Mouse (Mus musculus): ENCODE data around the gene Itgb1. TPM values are rescaled to one million over a fixed set of nuclear protein-coding genes. Genes with fewer than 3 reads are reported as not detected.

The Itgb1 gene
- total RNA-seq, 2 experiments from 2014 or later, result 645 to 673 TPM

DNA sequence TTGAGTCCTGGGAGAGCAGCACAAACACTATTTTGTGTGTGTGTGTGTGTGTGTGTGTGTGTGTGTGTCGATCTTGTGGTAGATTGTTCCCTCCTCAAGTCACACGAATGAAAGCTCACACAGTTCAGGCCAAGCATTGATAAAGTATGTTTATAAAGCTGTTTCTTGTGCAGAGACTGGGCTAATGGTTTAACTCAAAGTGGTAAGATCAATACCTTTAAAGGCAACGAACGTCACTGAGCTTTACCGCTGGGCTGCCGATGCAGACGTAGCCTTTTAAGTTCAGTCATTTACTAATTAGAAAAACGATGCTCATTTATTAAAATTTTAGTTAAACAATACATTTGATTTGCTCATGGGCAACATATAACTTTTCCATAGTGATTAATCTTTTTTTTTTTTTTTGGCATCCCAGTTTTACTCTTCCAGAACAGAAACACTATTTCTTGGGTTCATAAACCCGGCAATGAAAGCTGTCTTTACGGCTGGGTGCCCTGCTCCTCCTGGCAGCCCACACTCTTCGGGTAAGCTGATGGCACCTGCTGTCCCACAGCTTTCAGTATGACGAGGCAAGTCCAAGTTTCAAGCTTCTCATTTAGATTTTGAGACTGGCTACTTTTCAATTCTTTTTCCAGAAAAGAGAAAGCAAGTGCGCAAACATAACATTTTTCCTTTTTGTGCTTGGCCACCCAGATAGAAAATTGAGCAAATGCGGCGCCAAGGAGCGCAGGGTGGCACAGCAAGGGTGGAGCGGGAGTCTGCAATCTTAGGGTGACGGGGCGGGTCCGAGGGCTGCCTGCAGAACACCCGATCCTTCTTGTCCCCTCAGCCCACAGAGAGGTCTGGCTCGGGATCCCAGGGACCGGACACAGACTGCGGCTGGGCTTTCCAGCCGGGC, 596 bp upstream of the Itgb1 start:
- no peak for DNase-seq

DNA sequence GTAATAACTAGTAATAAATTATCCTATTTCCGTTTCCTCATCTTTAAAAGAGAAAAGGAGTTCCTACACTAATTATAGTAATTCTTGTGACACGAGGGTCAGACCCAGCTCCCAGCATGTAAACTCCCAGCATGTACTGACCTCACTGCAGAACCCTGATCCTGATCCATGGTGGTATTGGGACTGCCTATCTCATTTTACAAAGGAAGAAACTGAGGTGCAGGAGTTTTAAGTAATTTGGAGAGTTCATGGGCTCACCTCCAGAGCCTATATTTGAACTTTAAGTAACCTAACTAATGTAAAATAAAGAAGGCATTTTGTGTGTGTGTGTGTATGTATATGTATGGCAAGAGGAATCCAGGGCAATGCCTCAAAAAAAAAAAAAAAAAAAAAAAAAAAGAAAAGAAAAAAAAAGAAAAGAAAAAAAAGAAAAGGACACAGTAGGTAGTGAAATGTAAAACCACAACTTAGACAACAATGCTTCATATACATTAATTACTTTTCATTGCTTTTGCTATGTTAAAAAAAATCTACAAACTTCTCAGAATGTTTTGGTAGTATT, 1.1 kb downstream of the Itgb1 start:
- DNase-seq, result no peak

DNA sequence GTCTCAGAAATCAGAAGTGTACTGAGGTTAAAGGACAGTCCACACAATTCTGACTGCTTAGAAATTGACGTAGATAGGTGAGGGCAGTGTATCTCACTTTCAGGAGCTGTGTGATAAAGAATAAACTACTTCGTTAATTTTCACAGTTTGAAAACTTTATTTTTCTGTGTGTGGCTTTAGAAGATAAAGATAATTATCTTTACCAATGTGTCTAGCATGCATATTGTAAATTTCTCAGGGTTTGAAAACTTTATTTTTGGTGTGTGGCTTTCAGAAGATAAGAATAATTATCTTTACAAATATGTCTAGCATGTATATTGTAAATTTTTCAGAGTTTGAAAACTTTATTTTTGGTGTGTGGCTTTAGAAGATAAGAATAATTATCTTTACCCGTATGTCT, 3.2 kb downstream of the Itgb1 start:
- no peak for DNase-seq

DNA sequence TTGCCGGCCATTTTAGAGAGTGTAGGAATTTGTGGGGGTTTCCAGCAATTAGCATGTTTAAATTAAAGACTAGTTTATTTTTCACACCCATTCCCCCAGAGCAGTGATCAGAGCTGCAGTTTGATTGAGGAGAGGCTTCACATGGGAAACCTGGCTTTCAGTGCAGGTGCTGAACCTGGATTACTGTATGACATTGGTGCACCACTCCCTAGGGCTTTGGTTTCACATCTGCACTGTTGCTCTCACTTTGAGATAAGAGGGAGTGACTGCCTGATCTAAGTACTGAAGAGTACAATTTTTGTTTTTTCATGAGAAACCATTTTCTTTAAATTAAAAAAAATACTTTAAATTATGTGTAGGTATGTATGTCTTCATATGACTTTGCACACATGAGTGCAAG, 4.6 kb downstream of the Itgb1 start:
- no peak for DNase-seq

DNA sequence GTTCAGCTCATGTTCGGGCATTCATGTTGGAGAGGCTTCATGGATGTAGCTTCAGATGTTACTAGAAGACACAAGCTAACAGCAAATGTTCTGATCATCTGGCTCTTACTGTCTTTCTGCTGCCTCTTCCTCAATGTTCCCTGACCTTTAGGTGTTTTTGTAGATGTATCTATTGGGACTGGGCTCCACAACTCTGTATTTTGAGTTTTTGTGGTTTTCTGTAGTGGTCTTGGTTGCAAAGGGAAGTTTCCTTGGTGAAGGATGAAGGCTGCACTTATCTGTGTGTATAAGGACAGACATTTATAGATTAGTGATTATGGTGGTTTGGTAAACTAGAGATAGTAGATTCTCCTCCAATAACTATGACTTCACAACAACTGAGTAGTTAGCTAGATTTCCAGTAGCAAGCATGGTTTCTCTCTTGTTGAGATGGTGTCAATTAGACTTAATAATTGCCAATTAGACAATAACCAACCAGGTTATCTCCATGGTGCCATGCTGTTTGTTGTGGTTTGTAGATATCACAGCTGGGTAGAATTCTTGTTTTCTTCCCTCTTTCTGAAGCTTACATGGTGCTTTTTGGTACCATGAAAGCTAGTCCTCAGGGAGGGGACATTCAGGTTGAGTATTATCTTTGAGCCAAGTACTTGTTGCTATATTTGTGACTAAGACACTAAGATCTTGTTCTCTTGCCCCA, 11.4 kb downstream of the Itgb1 start:
- DNase-seq, result no peak

DNA sequence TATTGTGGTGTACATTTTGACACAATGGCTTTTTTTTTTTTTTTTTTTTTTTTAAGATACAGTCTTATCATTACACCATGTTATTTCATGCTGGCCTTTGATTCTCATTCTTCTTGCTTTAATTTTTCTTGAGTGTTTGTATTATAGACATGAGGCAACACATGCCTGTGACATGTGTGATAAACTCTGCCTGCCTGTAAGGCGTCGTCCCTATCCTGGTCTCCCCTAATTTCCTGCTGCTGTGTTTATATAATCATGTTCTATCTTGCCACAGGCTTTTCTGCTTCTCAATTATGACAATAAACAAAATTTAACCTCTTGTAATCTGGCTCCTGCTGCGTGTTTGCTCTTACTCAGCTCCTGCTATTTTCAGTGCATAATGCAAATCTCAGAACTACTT, 12.5 kb downstream of the Itgb1 start:
- DNase-seq, result no peak

DNA sequence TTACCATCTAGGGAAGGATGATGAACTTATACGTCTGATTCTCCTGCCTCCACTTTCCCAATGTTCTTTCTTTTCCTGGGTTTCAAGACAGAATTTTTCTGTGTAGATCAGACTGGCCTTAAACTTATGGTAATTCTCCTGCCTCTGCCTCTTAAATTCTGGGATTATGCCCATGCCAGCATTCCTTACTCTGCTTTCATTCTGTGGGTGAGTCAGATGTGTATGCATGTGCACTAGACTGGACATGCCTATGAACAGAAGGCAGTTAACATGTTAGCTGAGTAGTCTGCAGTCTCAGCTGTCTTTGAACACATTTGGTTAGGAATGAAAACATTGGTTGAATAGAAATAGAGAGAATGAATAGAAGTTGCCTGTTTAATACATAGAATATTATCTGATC, 18.9 kb downstream of the Itgb1 start:
- DNase-seq, result no peak

DNA sequence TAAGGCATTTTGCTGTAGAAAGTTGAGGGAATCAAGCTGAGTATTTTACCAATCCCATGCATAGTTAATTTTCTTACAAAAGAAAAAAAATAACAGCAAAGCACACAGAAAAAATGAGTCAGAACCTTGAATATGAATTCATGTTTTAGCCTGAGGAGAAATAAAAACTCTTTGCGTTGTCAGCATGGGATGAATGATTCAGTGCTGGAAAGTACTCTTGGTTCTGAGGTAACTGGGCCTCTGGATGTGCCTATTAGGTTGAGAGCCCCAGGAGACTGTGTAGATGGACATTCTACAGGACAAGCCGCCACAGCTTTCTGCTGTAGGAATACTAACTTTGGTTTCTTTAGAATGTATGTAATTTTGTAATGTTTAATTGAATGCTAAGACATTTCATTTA, 19.4 kb downstream of the Itgb1 start:
- no peak for DNase-seq

DNA sequence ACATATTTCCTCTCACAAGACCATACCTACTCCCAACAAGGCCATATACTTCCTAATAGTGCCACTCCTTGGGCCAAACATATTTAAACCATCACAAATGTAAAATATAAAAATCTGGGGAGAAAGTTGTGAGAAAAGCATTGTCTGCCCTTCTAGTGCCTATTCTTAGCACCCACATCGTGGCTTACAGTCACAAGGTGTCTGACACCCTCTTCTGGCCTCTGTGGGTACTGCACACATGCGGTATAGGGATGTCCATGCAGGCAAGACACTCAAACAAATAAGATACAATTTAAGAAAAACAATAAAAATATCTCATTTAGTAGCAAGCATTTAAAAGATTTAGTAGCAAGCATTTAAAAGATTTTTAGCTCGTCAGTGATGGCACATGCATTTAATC, 23.8 kb downstream of the Itgb1 start:
- peak; percentile 93 for DNase-seq

DNA sequence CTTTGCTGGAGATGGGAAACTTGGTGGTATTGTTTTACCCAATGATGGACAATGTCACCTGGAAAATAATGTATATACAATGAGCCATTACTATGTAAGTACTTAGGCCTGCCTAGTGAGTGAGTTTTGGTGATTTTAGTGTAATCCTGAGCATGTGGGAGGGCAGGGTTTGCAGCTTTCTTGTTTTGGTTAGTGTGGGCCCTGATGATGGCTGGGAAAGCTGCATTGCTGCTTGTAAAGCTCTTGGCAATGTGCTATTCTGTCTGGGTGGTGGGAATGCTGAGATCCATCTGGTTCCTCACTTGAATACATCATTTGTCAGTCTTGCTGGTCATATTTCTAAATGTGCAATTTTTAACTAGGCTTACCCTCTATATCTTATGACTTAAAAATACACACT, 30.7 kb downstream of the Itgb1 start:
- no peak for DNase-seq

DNA sequence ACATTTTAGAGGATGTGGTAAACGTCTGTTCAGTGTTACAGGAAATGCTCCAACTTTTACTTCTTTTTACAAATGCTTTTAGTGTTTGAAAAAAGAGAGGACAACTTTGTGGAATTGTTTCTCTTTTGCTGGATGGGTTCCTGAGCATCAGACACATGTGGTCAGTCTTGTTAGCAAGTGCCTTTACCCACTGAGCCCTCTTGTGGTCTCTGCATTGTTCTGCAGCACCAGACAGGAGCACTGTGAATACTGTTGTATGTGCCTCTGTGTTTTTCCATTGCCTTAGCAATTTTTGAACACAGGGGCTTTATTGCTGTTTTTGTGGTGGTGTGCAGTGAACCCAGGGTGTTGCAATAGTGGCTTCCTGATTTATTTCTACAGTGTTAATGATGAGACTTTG, 39.4 kb downstream of the Itgb1 start:
- DNase-seq, result peak; percentile 32

DNA sequence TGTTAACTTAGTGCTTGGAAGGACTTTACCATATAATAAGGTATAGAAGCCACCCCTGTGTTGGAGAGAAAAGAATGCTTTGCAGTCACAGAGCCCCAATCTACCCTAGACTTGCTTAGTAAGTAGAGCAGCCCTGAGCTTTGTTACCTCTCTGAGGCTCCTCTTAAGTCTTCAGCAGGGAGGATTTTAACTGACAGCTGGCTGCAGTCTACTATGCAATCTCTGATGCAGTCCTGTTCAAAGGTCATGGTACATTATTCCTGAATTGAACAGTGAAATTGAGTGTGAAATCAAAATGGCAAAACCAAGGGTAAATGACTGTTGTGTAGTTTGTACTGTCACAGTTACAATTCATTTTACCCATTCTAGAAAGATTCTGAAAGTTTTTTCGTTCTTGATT, 41.8 kb downstream of the Itgb1 start:
- DNase-seq, result no peak

DNA sequence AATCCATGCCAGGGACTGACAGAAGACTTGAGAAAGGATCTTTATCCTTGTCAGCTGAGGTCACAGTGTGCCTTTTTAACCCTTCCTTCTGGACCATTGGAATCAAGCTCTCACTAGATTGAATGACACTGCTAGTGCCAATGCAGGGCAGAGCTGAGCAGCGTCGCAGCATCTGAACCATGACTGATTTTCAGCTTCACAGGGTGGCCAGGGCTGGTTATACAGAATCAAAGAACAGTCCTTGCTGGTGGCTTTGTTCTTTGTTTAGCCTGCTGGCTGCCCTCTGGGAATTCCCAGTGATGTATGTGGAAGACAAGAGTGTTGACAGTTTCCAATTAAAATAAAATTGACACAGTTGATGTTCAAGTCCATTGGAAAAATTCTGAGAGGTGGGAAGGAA, 46.8 kb downstream of the Itgb1 start:
- no peak for DNase-seq

DNA sequence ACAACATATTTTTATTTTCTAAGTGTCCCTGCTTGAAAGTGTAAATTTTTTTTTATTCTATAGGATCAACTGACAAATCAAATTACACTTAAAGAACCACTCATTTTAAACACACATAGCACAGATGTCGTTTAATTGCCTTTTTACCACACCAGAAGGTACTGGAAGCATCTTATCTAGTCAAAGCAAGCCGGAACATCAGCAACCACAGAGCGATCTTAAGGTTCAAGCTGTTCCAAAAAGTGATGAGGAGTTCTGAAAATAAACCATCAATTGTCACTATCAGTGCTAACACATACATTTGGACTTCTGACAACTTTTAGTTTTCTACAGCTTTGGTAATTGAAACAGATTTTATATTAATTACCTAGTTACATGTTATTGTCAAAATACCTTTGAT, 48.7 kb downstream of the Itgb1 start:
- DNase-seq, result no peak

DNA sequence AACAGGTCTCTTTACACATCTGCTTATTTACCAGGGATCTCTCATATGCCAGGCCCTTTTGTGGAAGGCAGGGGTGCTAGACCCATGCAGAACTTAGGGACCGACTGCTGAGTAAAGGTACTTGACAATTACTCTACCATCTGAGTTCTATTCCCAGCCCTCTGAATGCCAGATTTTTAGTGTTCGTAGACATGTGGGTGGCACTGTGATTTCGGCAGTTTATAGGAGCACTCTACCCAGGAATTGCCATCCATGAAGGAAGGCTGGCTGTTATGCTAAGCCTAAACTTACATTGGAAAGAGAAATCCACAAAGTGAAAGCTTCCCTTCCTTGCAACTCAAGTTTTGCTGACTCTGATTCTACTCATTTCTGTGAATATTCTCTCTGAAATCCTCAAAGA, 50.2 kb downstream of the Itgb1 start:
- DNase-seq, result no peak

Other genes with a start within 250 kb of the Itgb1 start
- not detected for gene Gm3952, start 113.0 kb downstream of the Itgb1 start, total RNA-seq (2021)